Mouse (Mus musculus) myocyte (in vitro differentiated cells): ENCODE results near the gene Rcc1.

ENCODE experiments used
- E2F4 ChIP-seq: IDR thresholded peaks from one replicate; pipeline ENCODE4 v1.6.1; 2011; ENCODE audit warnings: mild to moderate bottlenecking, control low read depth, moderate library complexity; ENCODE audit not compliant: insufficient read depth
- MYOG ChIP-seq, 3 experiments: IDR thresholded peaks; one replicate each; pipeline ENCODE4 v1.6.1; 2011; ENCODE audit warnings: control low read depth in 2 of 3, low read depth in 2 of 3, mild to moderate bottlenecking in 2 of 3; ENCODE audit not compliant: insufficient read length in 2 of 3, control insufficient read depth in 1 of 3, insufficient read depth in 1 of 3
- POLR2A ChIP-seq: IDR thresholded peaks from one replicate; pipeline ENCODE4 v1.6.1; 2011; ENCODE audit warnings: low read depth, mild to moderate bottlenecking, control low read depth, moderate library complexity; ENCODE audit not compliant: insufficient read length
- POLR2AphosphoS2 ChIP-seq: IDR thresholded peaks from one replicate; pipeline ENCODE4 v1.6.1; 2011; ENCODE audit warnings: low read depth, control low read depth; ENCODE audit not compliant: insufficient read length
- TCF12 ChIP-seq: IDR thresholded peaks from one replicate; pipeline ENCODE4 v1.6.1; 2011; ENCODE audit warnings: mild to moderate bottlenecking, control low read depth; ENCODE audit not compliant: poor library complexity, insufficient read depth, severe bottlenecking
- TCF3 ChIP-seq: IDR thresholded peaks from one replicate; pipeline ENCODE4 v1.6.1; 2011; ENCODE audit warnings: low read depth, control low read depth; ENCODE audit not compliant: insufficient read length

DNA sequence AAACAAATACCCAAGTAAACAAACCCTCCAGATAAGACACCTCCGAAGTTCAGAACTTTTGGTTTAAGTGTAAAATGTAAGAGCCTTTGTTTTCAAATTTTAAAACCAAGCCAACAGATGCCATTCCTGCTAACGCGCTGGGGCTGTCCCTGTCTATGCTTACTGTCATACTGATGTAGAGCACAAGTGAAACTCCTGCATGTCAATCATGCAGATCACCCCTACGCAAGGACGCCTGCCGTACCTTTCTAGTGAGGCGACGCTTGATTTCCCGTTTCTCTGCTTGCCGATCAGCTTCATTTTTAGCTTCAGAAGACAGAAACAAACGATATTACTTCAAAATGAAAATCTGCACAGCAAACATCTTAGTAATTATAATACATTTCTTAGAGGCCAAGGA, 10.1 kb upstream of the Rcc1 start:
- TF ChIP-seq POLR2A (no peak), MYOG (IDR thresholded peaks at IDR 0.05; ENCODE audit: control insufficient read depth in 1 of 3, insufficient read depth in 1 of 3, insufficient read length in 2 of 3, low read depth in 2 of 3) (no peak), E2F4 (no peak), POLR2AphosphoS2 (no peak), TCF12 (no peak), TCF3 (no peak)
